Mouse (Mus musculus) stomach, postnatal 0 days (tissue): ENCODE data around the gene Cfap36.

ENCODE experiments used
- CTCF ChIP-seq: IDR thresholded peaks from 2 replicates; pipeline ENCODE4 v1.5.1; 2016; ENCODE audit warnings: antibody characterized with exemption, low read depth, mild to moderate bottlenecking, moderate library complexity
- EP300 ChIP-seq: optimal IDR thresholded peaks from 2 replicates; pipeline ENCODE3; 2016; ENCODE audit warnings: antibody characterized with exemption

DNA sequence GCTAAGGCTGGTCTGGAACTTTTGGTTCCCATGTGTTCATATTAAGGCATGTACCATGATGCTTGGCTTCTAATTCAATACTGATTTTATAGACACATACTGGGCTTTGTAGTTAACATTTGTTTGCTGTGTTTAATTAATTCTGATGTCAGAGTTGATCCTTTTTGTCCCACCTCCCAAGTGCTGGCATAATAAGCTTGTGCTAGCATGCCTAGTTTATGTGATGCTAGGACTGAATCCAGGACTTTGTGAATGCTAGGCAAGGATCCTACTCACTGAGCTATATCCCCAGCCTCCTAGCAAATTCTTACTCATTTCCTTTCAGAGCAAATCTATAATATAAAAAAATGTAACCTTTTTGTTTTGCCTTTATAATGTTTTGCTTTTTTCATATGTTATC lies 38.8 kb upstream of the Cfap36 start:
- TF ChIP-seq CTCF: no peak
- no peak for TF ChIP-seq EP300
